Mouse (Mus musculus): Measurements from ENCODE around the gene Sema3f.

Gene Sema3f

DNA sequence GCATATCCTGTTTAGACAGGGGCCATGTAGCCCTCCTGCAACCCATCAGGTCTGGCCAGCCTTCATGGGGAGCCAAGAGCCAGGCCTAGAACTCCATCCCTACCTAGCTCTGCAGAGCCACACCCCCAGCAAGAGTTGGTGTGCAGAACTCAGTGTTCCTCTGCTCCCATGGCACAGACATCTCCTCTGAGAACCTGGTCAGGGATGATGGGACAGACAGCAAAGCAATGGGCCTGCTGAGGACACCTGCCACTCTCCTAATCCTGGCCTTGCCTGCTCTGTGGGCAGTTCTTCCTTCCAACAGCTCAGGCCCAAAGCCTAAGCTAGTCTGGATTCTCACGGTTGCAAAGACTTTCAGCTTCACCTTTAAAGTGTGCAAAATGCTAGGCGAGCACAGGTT lies 5.4 kb upstream of the Sema3f start:
- no peak for DNase-seq (ENCODE audit: low spot score)

DNA sequence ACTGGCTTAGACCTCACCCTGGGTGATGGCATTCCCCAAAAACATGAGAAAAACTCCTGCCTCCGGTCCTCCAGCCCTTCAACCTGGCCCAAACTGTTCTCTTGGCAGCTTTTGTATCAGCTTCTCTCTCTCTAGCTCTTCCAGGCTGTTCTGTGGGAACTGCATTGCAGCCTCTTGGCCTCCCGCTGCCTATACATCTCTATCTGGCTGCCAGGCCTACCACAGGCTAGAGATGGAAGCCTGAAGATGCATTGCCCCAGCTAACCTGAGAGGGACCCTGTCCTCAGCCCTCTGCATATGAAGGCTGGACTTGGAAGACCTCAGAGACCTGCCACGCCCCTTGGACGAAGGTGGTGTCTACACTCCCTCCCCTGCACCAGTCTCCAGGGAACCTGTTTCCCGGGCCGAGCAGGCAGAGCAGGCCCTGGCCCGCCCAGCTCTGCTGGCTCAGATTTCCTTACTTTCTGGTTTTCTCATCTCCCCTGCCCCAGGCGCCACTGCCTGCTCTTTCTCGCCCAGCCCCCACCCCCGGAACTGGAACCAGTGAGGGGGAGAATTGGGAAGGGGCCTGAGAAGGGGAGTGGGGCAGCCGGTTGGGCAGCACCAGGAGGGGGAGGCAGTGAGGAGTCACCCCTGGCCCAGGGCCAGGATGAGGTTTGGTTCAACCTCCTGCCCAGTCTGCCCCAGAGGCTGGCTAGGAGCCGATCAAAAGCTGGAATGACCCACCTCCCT lies 4.1 kb upstream of the Sema3f start:
- peak; percentile 82 for DNase-seq (ENCODE audit: low spot score)

DNA sequence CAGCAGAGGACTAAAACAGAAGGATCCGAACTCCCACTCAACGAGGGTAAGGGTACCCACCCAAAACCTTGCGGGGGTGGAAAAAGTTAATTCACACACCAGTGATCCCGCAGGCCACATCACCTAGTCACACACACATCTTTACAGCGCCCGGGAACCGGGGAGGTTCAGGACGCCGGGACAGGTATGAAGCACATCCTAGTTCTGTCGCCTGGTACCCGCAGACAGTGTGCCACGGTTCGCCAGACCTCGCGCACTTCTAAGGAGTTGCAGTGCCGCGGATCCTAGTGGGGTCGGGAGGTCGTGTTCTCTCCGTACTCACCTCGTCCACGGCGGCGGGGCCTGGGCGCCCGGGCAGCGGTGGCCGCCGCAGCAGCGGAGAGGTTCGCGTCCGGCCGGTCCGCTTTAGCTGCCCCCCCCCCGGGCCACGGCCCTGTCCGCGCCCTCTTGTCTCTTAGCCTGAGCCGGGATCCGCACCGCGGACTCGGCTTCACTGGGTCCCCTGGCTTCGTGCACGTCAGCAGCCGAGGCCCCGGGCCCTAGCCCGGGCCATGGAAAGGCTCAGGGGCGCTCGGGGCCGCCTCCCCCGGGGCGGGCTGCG lies 1.1 kb downstream of the Sema3f start:
- DNase-seq (ENCODE audit: low spot score), result peak; percentile 53

DNA sequence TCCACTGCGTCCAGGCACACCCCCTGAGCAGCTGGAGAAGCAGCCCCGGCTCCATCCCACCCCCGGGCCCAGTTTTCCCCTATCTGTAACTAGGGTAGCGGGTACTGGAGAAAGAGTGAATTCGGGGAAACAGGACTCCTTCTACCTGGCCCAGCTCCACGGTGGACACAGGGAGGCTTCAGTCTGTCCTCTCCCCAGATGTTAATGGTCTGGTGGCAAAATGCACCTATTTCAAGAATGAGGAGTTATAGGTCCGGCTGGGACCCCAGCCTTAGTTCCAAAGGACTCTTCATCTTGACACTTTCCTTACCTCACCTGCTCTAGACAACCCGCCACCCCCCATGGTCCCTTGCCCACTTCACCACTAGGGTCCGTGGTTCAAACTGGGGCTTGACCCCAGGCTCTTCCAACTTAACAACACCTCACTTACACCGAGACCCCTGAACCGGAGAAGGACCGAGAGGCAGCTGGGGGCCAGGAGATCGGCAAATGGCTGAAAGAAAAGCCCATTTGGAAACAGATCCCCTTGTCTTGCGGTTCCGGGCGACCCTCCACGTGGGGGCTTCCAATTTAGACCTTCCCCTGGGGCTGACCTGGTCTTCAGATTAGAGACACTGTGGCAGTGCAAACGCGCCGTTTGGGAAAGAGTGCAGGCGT lies 1.7 kb downstream of the Sema3f start:
- no peak for DNase-seq (ENCODE audit: low spot score)

DNA sequence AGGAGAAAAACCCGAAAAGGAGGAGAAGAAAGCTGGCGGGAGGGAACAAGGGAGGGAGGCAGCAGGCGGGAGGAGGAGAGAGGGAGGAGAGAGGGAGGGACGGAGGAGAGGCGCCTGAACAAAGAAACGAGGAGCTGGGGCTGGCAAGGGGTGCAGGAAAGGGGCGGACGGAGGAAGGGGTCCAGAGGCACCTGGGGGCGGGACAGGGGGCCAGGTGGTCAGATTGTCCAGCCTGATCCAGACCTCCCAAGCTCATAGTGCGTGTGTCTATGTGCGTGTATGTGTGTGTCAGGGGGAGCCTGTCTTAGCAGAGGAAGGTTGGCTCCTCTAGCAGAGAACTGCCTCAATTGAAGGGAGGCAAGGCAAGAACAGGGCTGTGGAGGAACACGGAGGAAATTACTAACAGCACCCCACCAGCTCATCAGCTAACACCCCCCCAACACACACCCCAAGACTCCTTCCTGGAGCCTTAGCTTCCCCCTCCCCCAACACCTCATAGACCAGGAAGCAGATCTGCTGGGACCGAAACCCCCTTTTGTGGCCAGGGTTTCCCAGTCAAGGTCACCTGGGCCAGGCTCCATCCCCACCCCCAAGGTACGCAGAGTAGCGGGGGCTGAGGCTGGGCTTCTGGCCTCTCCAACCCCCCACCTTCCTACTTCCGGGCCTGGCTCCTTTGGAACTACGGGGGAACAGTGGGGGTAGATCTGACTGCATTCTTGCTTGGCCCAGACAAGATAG lies 2.4 kb downstream of the Sema3f start:
- peak; percentile 44 for DNase-seq (ENCODE audit: low spot score)

DNA sequence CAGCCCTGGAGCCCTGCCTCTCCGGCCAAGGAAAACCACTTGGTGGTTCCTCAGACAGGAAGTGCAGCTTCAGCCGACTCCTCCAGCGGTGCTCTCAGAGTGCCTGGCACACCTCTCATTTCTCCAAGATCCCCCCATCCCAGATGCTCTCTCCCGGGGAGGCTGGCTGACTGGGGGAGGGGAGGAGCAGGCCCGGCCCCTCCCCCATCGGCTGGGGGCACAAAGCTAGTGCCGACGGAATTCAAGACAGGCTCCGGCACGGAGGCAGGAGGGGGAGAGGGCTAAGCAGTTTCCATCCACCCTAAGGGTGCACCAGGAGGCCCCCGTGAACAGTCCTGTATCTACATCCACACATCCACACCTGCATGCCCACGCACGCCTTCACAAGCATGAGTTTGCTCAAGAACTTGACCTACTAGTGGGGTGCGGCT lies 3.5 kb downstream of the Sema3f start:
- peak; percentile 71 for DNase-seq (ENCODE audit: low spot score)

DNA sequence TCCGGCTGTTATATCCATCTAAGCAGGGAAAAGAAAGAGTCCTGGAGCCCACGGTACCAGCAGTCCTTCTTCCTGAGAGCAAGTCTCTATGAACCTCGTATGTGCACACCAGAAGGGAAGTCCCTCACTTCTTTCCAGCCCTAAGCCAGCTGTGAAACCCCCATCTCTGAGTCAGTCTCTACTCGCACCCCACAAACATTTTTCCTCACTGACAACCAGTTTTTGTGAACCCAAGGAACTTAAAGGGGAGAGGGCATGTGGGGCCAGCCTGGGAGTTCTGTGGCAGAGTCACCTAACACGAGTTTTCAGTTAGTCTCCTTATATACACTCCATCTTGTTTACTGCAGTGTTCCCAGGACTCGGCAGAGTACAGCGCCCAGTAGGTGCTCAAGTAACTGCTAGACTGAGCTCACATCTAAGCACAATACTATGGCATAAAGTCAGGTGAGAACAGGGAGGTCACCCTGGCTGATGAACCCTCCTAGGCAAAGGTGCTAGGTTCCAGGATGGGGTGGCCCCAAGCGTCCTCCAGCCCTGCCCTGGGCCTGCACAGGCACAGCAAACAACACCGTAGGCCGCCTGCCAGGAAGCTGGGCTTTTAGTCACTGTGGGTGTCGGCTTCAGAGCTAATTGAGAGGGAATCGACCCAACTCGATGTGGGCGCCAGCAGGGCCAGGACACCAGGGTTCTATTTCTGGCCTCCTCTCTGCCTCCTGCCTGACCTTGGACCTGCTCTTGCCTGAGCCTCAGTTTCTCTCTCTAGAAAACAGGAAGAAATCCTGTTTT lies 6.7 kb downstream of the Sema3f start:
- no peak for DNase-seq (ENCODE audit: low spot score)

DNA sequence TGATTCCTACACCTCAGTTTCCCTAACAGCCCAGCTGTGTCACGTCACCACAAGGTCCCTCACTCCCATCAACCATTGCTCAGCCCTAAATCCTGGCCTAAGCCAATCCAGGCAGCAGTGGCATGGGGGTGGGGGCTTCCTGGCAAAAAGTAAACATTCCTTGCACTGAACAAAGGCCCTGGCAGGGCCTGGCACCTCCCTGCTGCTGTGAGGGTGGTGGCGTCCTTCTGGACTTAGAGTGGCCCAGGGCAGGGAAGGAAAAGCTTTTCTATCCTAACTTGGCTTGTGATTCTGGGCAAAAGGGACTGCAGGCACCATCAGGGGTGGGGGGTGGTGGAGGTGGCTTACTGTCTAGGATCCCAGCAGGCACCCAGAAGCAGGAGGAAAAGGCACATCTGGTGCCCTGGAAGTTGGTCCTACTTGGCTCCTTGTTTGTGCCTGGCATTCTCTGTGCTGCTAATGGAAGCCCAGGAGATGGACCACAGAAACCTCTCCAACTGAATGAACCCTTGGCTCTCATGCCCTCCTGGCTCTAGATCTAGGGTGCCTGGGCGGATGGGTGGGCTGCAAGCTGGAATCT lies 7.6 kb downstream of the Sema3f start:
- DNase-seq (ENCODE audit: low spot score), result no peak

DNA sequence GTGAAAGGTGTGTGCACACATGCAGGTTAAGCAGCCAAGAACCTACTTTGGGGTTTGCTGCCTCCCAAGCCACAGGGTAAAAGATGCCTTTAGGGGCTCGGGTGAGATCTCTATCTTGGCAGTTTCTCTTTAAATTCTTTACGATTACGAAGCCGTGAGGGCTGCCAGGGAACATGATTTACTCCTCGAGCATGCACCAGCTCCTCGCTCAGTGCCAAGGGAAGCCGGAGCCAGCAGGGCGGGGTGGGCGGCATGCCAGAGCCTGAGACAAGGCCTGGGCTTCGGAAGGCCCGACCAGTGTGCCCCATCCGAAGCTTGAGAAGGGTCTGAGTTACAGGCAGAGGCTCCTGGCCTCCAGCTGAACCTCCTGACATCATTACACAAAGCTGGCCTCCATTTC lies 8.7 kb downstream of the Sema3f start:
- no peak for DNase-seq (ENCODE audit: low spot score)

DNA sequence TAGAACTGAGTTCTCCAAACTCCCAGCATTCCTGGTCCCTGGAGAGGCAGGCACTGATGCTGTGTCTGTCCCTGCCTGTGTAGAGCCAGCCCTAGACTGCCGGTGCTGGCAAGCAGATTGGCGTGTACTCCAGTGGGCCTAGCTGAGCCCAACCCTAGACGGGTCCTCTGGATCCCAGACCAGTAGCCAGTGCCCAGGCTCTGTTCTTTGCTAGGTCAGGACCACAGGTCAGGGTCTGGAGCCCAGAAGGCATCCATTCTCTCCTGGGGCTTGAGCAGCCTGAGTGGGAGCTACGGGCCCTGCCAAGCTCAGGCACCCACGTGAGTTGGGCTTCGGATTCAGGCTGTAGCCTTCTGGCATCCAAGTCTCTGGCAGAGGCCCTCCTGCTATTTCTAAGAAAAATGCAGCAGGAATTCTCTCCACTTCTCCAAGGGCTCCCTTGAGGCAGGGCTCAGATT lies 10.1 kb downstream of the Sema3f start:
- peak; percentile 56 for DNase-seq (ENCODE audit: low spot score)

DNA sequence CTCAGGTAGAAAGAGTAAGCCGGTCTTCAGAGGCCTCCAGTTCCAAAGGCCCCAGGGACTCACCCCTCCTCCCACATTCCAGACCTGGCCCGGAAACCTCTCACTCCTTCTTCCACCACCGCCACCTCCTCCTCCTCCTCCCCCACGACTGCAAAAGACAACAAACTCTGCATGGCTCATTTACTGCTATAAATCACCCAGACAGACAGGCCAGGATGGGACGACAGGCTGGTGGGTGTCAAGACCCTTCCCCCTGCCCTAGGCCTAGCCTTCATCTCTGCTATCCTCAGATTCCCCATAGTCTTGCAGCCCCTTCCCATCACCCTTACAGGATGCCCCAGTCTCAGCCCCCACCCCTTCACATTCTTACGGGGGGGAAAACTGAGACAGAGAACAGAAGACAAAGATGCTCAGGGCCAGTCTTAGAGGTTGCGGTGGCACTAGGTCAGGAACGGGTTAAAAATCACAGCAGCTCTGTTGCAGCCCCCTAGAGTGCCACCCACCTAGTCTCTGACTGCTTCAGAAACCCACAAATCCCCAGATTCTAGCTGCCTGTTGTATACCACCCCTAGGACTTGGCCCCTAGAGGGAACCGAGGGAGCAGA lies 10.8 kb downstream of the Sema3f start:
- DNase-seq (ENCODE audit: low spot score), result peak; percentile 85

DNA sequence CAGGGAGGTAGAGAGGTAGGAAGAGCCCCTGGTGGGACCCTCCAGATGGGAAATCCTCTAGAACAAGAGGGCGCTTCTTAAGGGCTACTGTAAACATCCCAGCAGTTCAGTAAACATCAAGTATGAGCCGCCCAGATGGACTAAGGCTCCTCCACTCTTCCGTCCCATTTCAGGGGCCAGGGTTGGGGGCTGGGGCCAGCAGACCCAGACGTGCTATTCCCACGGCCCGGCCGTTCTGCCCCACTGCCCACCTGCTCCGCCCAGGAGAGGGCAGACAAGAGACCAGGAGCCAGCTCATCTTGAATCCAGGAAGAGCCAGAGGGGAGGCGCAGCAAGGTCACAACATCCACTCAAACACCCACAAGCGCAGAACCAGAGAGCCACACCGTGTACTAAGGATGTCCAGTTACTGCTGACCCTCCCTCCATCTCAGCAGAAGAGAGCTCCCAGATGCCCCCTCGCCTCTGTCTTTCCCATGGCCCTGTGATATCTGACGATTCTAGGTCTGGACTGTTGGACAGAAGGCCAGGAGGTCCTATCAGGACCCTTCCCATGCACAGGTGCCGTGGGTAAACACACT lies 11.6 kb downstream of the Sema3f start:
- DNase-seq (ENCODE audit: low spot score), result peak; percentile 71

DNA sequence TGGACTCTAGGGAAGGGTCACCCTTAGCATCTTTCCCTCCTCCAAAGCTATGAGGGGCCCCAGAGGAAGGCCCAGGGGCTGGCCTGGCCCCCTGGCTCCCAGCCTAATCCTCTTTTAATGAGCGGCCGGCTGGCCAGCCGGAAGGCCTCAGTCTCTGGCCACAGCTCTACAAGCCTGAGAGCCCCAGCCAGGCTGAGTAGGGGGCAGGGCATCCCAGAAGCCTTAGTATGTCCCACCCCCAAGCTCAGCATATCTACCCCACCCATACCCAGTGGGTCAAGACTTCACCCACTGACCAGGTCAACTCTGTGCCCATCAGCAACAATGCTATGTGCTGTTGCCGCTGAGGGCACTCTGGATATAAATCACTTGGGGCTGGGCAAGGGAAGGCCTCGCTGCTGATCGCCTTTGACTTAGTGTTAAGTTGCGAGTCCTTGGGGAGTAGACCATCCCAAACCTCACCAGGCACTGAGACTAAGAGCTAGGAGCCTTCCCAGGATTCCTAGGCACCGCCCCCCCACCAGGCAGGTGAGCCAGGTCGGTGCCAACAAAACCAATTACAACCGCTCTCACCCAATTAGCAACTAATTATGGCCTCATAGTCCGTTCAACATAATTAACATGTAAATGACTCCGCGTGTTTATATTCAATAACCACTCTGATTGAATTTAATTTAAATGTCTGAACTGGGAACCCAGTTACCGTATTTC lies 12.3 kb downstream of the Sema3f start:
- DNase-seq (ENCODE audit: low spot score), result peak; percentile 63

DNA sequence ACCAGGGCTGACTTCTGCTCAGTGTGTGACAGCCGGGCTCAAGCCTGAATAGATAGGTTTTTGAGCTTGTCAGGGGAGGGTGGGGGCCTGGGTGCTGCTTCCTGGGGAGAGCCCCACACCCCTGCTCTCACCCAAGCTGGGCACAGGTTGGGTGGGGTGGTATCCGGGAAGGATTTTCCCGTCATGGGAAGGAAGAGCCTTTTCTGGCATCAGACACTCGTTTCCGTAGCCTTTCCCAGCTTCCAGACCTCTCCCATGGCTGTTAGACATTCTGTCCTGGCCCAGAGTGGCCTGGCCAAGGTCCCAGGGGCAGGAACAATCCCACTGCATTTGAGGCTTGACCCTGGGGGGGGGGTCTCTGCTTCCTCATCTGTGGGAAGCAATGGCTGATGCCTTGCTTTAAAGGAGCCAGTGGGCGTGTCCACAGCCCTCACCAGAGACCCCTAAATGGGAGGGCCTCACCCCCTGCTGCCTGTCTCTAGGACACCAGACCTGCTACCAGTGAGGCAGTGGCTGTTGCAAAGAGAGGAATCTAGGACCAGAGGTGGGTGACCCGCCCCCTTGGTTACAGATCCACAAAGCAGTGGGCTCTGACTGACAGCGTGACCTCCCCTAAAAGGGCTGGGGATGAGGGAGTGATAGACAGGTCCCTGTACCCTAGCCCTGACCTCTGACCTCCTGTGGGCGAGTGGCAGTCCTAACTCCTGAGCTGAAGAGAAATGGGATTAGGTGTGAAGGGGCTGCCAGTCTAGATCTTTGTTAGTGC lies 13.2 kb downstream of the Sema3f start:
- DNase-seq (ENCODE audit: low spot score), result peak; percentile 86

DNA sequence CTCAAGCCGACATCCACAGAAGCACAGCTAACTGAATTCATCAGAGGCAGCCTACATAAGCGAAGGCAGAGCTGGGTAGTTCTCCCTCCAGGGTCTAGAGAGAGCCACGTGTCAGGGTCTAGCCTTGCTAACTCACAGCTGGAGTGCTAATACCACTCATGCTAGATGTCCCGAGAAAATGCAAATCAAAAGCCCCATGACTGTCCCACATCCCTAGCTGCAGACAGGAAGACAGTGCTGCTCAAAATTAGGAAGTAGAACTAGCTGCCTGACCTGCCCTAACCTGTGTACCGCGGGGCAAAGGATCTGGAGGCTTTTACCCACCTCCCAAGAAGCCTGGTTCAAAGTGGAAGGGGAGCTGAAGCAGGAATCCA lies 14.2 kb downstream of the Sema3f start:
- no peak for DNase-seq (ENCODE audit: low spot score)

DNA sequence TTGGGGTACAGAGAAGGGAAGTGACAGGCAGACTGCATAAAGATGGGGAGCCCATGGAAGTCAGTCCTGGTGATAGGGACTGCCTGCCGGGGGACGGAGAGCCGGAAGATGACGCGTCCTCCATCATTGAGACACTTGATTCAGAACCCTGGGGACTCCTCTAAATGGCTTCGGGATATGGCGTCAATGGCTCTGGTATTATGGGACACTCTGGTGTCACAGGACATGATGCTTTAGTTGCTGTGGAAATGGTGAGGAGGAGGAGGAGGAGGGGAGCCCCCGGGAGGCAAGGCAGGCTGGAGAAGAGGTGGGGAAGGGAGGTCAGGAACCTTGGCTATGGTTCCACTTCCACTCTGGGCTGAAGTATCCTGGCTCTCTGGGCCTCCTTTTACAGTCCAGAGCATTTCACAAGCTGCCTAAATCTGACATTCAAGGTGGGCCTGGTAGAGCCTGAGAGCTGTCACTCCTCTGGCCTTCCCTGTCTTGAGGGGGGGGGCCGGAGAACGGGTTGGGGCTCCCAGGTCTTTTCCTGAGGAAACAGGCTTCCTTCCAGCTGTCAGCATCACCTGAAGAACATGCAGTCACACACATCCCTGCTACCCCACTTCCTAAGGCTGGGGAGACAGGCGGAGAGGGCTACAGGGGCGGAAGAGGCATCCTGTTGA lies 14.7 kb downstream of the Sema3f start:
- DNase-seq (ENCODE audit: low spot score), result no peak

DNA sequence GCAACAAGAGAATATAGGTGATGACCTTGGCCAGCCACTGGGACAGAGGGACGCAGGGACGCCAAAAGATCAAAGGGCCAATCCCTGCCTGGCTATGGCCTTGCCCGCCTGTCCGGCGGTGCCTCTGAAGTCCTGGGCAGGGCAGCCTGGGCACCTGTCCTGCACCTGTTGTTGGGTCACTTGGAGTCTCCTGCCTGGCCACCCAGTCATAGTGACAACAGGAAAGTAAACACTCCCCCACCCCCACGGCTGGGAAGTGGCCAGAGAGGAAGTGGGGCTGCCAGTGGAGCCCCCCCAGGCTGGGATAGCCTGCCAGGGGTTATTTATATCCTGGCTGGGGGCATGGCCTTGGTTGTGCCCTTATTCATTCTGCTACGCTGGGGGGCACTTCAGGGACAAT lies 15.6 kb downstream of the Sema3f start:
- no peak for DNase-seq (ENCODE audit: low spot score)

DNA sequence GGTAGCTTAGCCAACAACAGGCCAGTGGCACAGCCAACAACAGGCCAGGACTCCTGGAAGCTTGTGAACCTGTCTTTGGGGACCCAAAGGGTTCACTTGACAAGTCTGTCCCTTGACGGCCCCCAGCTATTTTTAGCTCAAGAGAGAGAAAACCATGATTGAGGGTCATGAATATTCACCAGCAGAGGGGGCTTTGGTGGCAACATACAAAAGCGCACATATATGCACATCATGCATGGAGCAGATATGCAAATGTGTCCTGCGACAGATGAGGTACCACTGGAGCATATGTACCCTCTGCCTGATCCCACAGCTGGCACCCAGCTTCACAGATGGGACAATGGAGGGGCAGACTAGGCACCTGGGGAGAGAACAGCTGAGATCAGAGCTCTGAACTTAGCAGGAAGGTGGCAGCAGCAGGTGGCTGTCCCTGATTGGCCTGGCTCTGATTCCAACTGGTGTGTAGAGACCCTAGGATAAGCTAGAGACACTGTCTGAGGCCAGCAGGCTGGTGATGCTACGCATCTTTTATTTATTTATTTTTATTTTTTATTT lies 16.8 kb downstream of the Sema3f start:
- DNase-seq (ENCODE audit: low spot score), result no peak
